Mouse (Mus musculus) hindbrain, embryonic 14.5 days (tissue): Measurements from ENCODE around the gene Rsrp1. TPM values are rescaled to one million over a fixed set of nuclear protein-coding genes. Genes with fewer than 3 reads are reported as not detected.
A peak's percentile ranks its signal among the peaks of the same experiment; 100 is the strongest.

Source experiments
- ATAC-seq: fragments of 200-750 bp; cut with Nextera tagmentation; 2 replicates; pipeline ENCODE4 v1.8.0; 2017; ENCODE audit warnings: moderate number of reproducible peaks, mild to moderate bottlenecking, moderate TSS enrichment, moderate library complexity; ENCODE audit not compliant: low FRiP score
- DNase-seq: peaks from one replicate; pipeline ENCODE4 v3.0.0-alpha.2; 2015; ENCODE audit warnings: low spot score
- H3K27ac ChIP-seq: fragments of 300-500 bp; sonication (generic); 2 replicates; pipeline ENCODE4 v1.5.1; 2014; ENCODE audit warnings: mild to moderate bottlenecking, moderate library complexity
- H3K27me3 ChIP-seq: fragments of 300-500 bp; sonication (generic); 2 replicates; pipeline ENCODE4 v1.6.1; 2014; ENCODE audit warnings: mild to moderate bottlenecking, low read length, mixed read lengths; ENCODE audit not compliant: control insufficient read depth, insufficient read depth
- H3K36me3 ChIP-seq: fragments of 300-500 bp; sonication (generic); replicated peaks from 2 replicates; pipeline ENCODE4 v1.6.1; 2014; ENCODE audit not compliant: control insufficient read depth, insufficient read depth
- H3K4me1 ChIP-seq: fragments of 300-500 bp; sonication (generic); replicated peaks from 2 replicates; pipeline ENCODE4 v1.6.1; 2014; ENCODE audit warnings: antibody characterized with exemption, low read length, mixed read lengths; ENCODE audit not compliant: control insufficient read depth, insufficient read depth
- H3K4me2 ChIP-seq: fragments of 300-500 bp; sonication (generic); replicated peaks from 2 replicates; pipeline ENCODE4 v1.6.1; 2014; ENCODE audit warnings: mild to moderate bottlenecking, moderate library complexity
- H3K4me3 ChIP-seq: fragments of 300-500 bp; sonication (generic); replicated peaks from 2 replicates; pipeline ENCODE4 v1.5.1; 2014; ENCODE audit warnings: mild to moderate bottlenecking, low read length
- H3K9ac ChIP-seq: fragments of 300-500 bp; sonication (generic); 2 replicates; pipeline ENCODE4 v1.6.1; 2014
- H3K9me3 ChIP-seq: fragments of 300-500 bp; sonication (generic); 2 replicates; pipeline ENCODE4 v1.6.1; 2016; ENCODE audit warnings: low read length; ENCODE audit not compliant: control insufficient read depth
- WGBS: fragments of 180-500 bp; shearing (Covaris S2); extraction: QIAGEN DNeasy Blood & Tissue Kit; methylation state at CpG from one replicate; pipeline ENCODE4 v1.1.7; 2014; 5-methylcytosine and 5-hydroxymethylcytosine counted together
- polyA plus RNA-seq: library from polyadenylated mRNA; unstranded; fragments of >200 nt; fragmentation: Nextera tagmentation; extraction: Ambion mirVana; gene quantifications from 2 replicates; pipeline ENCODE4 v1.2.1, GENCODE M21; 2014

The Rsrp1 gene
- polyA plus RNA-seq, 1 experiment from 2014 or later = 405 TPM

- Histone ChIP-seq H3K9me3 (no peaks in the 10 kb centered on the region), H3K4me1 (peaks cover 12% of the 10 kb centered on the region), H3K27ac (no peak overlapping the region), H3K9ac (no peak overlapping the region), H3K4me3 (no peak overlapping the region), H3K4me2 (no peak overlapping the region), H3K36me3 (peaks cover 6% of the 10 kb centered on the region; the same call in 1 of the 2 replicates), H3K27me3 (no peaks in the 10 kb centered on the region)
- ATAC-seq (no peak), DNase-seq (no peak)
- 41% methylated on average over 12 of the region's 12 CpGs for WGBS
Measured at GRCm38 (mm10) chr4:134919733-134920540, 3.5 kb upstream of the Rsrp1 start.

- no peaks in the 10 kb centered on the region for H3K27me3 ChIP-seq
- no peak overlapping the region for H3K9ac ChIP-seq
- no peaks in the 10 kb centered on the region for H3K9me3 ChIP-seq
- DNase-seq = no peak
- ATAC-seq = no peak
- no peak overlapping the region for H3K4me3 ChIP-seq
- H3K4me2 ChIP-seq = no peak overlapping the region
- no peak overlapping the region for H3K27ac ChIP-seq
- peaks cover 13% of the 10 kb centered on the region for H3K36me3 ChIP-seq
- WGBS = 98% methylated on average over 6 of the region's 6 CpGs
- peaks cover 19% of the 10 kb centered on the region for H3K4me1 ChIP-seq
Measured at GRCm38 (mm10) chr4:134920631-134921030, 2.8 kb upstream of the Rsrp1 start.

DNA sequence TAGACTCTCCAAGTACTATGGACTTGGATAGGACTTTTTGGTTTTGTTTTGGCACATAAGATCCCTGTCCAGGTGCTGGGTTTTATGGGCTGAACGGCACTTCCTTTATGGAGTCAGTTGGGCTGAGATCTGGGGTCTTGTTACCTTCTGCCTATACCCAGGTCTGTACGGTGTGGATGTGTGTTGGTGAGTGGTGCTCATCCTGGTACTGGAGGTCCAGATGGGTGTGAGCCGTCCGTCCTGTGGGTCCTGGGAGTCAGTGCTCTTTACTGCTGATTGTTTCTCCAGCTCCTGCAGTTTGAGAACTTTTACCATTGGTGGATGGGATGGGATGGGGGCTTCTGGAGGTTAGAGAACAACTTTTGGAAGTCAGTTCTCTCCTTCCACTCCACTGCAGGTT is 1.7 kb upstream of the Rsrp1 start:
- no peak for ATAC-seq
- Histone ChIP-seq H3K9me3 (no peaks in the 10 kb centered on the region), H3K36me3 (peaks cover 24% of the 10 kb centered on the region), H3K9ac (no peak overlapping the region), H3K27ac (no peak overlapping the region), H3K27me3 (no peaks in the 10 kb centered on the region), H3K4me2 (no peak overlapping the region), H3K4me3 (no peak overlapping the region), H3K4me1 (peaks cover 26% of the 10 kb centered on the region)
- 97% methylated on average over 4 of the region's 4 CpGs for WGBS
- no peak for DNase-seq

- peak overlapping the region; percentile 97 for H3K4me2 ChIP-seq
- DNase-seq = no peak
- H3K36me3 ChIP-seq = peaks cover 30% of the 10 kb centered on the region
- peak overlapping the region; percentile 95 for H3K27ac ChIP-seq
- H3K27me3 ChIP-seq = no peaks in the 10 kb centered on the region
- peaks cover 26% of the 10 kb centered on the region for H3K4me1 ChIP-seq
- H3K9me3 ChIP-seq = no peaks in the 10 kb centered on the region
- WGBS = 61% methylated on average over 10 of the region's 10 CpGs
- no peak for ATAC-seq
- H3K4me3 ChIP-seq = peak overlapping the region; percentile 100
- H3K9ac ChIP-seq = peak overlapping the region; percentile 97
Measured at GRCm38 (mm10) chr4:134922111-134922924, 1.1 kb upstream of the Rsrp1 start.

GRCm38 (mm10) chr4:134922925-134923244 is 507 bp upstream of the Rsrp1 start:
- under 1% methylated on average over 13 of the region's 13 CpGs for WGBS
- Histone ChIP-seq H3K27ac (peak overlapping the region; percentile 95), H3K36me3 (peaks cover 36% of the 10 kb centered on the region), H3K4me3 (peak overlapping the region; percentile 100), H3K4me1 (peaks cover 26% of the 10 kb centered on the region), H3K9me3 (no peaks in the 10 kb centered on the region), H3K9ac (peak overlapping the region; percentile 97), H3K27me3 (no peaks in the 10 kb centered on the region), H3K4me2 (peak overlapping the region; percentile 97)
- DNase-seq (peak; percentile 41), ATAC-seq (peak; percentile 67)

GRCm38 (mm10) chr4:134924019-134924741 is 788 bp downstream of the Rsrp1 start:
- ATAC-seq (peak; percentile 18; the same call in 1 of the 2 replicates), DNase-seq (no peak)
- peaks cover 48% of the 10 kb centered on the region for H3K36me3 ChIP-seq
- peaks cover 26% of the 10 kb centered on the region for H3K4me1 ChIP-seq
- H3K9me3 ChIP-seq = no peaks in the 10 kb centered on the region
- peak overlapping the region; percentile 100 for H3K4me3 ChIP-seq
- under 1% methylated on average over 75 of the region's 75 CpGs for WGBS
- H3K4me2 ChIP-seq = peak overlapping the region; percentile 97
- peak overlapping the region; percentile 97 for H3K9ac ChIP-seq
- H3K27me3 ChIP-seq = no peaks in the 10 kb centered on the region
- H3K27ac ChIP-seq = peak overlapping the region; percentile 95

- Histone ChIP-seq H3K4me3 (peak overlapping the region; percentile 100), H3K27me3 (no peaks in the 10 kb centered on the region), H3K36me3 (peaks cover 52% of the 10 kb centered on the region), H3K4me2 (peak overlapping the region; percentile 97), H3K9ac (peak overlapping the region; percentile 48; the same call in 1 of the 2 replicates), H3K27ac (no peak overlapping the region), H3K9me3 (no peaks in the 10 kb centered on the region), H3K4me1 (peaks cover 26% of the 10 kb centered on the region)
- 81% methylated on average over 8 of the region's 8 CpGs for WGBS
- no peak for DNase-seq
- no peak for ATAC-seq
Measured at GRCm38 (mm10) chr4:134925206-134925605, 1.8 kb downstream of the Rsrp1 start.

GRCm38 (mm10) chr4:134927815-134928463 is 4.5 kb downstream of the Rsrp1 start:
- no peak overlapping the region for H3K4me2 ChIP-seq
- no peak overlapping the region for H3K4me3 ChIP-seq
- no peaks in the 10 kb centered on the region for H3K9me3 ChIP-seq
- no peak overlapping the region for H3K27ac ChIP-seq
- peaks cover 25% of the 10 kb centered on the region for H3K4me1 ChIP-seq
- no peaks in the 10 kb centered on the region for H3K27me3 ChIP-seq
- peaks cover 60% of the 10 kb centered on the region for H3K36me3 ChIP-seq
- DNase-seq = no peak
- no peak for ATAC-seq
- 73% methylated on average over 5 of the region's 5 CpGs for WGBS
- no peak overlapping the region for H3K9ac ChIP-seq
